Mouse (Mus musculus) gastrocnemius, adult 18-20 months (tissue): Measurements from ENCODE around the gene Fbxo4. TPM values are rescaled to one million over a fixed set of nuclear protein-coding genes. Genes with fewer than 3 reads are reported as not detected.
A peak's percentile ranks its signal among the peaks of the same experiment; 100 is the strongest.

Source experiments
- DNase-seq: peaks from one replicate; pipeline ENCODE4 v3.0.0; 2021; ENCODE audit warnings: low spot score
- total RNA-seq, 2 experiments: library from RNA; stranded (reverse); gene quantifications; 2 replicates each; pipeline ENCODE4 v1.2.3; 2021

The Fbxo4 gene
- total RNA-seq, 2 experiments from 2014 or later = 2.9 to 3.6 TPM

DNA sequence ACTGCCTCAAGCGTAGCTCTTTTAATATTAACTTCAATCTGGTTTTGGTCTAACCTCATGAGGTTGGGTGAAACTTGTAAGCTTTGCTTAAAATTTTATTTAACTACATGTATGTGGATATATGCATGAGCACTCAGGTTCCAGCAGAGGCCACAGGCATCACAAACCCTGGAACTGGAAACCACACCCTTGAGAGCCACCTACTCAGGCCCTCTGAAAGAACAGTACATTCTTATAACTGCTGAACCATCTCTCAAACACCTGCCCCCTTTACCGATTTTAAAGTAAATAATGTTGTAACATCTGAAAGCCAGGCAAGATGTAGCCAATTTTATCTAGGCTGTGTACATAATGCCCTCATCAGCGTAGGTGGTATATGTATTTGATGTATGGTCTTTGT is 498 bp upstream of the Fbxo4 start:
- DNase-seq = no peak

DNA sequence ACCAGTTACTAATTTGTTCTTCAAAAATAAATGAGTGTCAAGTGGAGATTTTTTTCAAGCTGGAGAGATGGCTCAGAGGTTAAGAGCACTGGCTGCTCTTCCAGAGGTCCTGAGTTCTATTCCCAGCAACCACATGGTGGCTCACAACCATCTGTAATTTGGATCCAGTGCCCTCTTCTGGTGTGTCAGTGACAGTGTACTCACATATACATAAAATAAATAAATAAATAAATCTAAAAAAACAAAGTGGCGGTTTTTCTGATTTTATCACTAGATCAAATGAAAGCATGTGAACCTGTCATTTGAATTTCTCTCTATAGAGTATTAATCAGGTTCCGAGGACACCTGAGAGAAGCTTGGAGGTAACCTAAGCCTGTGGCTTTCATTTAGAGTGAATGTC is 1.1 kb downstream of the Fbxo4 start:
- no peak for DNase-seq

DNA sequence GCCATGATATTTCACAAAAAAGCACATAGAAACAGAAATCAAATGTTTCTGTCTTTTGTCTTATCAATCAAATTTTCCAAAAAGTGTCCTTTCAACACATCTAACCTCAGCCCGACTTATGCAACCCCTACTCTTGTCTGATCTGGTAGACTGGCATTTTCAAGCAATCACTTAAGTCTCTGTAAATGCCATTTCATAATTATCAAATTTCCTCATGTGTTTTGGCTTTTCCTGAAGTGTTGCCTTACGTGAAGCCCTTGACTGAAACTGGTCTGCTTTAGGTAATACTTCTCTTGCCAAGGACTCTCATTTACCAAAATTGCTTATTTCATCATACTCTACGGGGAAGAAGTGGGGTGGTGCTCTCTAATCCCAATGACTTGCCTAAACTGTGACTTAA is 6.1 kb downstream of the Fbxo4 start:
- no peak for DNase-seq

DNA sequence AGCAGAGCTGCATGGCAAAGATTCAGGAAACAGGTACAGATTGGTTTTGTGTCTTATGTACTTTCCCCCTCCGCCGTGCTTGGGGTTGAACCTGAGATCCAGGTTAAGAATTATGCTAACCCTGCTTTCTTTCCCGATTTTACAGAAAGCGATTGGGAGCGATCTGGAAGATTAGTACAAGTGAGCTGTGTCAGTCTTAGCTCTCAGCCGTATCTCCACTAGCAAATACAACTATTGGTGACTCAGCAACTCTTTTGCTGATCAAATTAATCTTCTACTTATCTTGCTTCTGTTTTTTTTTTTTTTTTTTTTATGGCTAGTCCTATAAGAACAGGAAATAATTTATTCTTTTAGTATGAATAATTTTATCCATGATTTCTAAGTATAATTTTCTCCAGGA is 9.2 kb downstream of the Fbxo4 start:
- DNase-seq = no peak

DNA sequence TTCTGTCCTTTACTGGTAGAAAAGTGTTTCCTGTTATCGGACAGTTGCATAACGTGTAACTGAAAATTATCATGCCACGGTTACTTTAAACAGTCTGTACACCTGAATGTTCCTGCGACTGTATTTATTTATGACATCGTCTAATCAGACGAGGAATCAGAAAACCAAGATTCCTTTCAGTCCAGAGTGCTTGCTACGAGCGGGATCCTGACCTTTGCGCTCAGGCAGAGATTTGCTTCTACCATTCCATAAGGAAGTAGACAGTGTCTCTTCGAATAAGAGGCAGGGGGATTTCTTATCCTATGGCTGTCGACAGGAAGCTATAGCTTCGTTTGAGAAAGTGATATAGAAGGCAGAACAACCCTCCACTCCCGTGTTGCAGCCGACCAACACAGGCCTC is 9.6 kb downstream of the Fbxo4 start:
- DNase-seq = no peak

DNA sequence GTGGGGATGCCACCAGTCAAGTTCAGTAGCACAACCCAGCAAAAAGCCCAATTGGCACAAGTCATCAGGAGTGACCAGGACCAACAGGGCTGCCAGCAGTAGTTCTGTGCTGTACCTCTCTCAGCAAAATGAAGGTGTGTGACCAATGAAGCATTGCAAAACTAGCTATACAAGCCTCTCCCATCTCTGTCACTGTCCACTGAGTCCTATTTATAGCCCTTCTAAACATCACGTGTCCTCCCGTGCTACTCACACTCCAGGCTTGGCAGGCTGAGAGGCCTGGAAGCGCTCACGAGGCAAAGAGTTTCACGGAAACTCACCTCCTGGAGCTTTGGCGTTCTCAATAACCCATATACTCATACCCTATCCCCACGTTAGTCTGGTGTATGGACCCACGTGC is 17.1 kb downstream of the Fbxo4 start:
- DNase-seq = peak; percentile 47

DNA sequence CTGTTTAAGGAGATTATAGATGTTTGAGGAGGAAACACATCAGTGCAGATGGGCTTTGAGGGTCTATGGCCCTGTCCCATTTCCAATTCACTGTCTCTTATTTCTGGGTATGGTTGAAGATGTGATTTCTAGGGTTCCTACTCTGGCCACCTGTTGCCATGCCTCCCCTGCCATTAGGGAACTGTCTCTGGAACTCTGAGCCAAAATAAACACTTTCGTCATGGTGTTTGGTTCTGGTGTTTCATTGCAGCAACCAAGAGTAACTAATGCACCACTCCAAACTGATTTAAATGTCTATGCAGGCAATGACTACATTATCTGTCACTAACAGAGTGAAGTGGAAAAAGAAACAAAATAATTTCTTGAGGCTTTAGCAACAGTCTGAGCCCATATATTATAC is 19.3 kb downstream of the Fbxo4 start:
- no peak for DNase-seq

DNA sequence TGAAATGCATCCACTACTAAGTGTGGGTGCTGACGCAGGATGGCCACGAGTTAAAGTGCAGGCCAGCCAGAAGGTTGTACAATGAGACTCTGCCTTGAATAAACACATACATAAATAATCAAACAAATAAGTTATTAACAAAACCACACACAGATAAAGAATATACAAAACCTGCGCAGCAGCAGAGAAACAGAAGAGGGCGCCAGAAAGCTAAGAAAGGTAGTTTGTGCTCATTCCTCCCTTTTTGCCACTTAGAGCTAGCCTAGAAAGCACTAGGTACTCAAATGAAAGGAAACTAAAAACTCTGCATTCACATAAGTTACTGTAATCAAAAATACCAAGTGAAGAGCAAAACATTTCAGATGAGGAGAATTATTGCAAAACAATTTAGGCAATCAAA is 21.4 kb downstream of the Fbxo4 start:
- DNase-seq = peak; percentile 58

DNA sequence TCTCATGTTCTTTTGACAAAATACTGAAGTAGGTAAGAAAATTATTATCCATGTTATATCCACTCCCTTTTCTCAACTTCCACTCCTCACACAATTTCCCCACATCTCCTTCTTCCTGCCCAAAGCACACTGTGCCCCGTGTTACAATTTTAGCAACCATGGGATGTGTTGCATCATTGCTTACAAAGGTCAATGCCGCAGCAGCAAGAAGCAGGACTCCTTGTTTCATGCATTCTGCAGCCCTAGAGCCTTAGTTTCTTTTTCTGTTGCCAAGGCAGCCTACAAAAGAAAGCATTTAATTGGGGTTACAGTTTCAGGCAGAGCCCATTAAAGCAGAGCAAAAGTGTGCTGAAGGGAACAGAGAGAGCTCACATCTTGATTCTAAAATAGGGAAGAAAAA is 24.4 kb downstream of the Fbxo4 start:
- DNase-seq = no peak

DNA sequence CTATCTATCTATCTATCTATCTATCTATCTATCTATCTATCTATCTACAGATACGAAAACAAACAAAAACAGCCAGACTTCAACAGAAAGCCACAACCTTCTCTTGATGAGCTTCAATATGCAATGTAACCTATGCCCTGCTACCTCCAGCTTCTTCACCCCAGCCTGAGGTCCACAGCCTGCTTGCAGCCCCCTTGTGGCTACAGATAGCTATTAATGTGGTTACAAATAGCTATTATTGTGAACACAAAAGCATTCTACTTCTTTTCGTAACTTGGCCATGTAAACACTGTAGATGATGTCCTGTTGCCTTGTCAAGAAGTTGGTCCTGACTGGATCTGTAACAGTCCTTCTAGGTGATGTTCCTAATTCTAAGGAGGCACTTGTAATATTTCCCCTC is 41.2 kb downstream of the Fbxo4 start:
- no peak for DNase-seq

DNA sequence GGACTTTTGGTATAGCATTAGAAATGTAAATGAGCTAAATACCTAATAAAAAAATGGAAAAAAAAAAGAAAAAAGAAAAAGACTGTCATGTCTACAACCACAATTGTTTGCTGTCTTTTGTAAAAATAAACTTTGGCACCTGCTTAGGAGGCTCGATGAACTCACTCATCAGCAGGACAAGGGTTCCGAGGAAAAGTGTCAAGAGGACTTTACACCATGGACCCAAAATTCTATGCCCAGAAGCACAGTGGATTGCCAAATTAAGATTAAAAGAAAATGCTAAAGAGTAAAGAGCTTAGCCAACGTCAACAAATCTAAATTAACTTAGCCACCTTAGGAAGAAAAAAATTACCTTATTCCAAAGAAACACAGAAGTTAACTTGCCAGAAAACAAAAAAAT is 43.3 kb downstream of the Fbxo4 start:
- no peak for DNase-seq

DNA sequence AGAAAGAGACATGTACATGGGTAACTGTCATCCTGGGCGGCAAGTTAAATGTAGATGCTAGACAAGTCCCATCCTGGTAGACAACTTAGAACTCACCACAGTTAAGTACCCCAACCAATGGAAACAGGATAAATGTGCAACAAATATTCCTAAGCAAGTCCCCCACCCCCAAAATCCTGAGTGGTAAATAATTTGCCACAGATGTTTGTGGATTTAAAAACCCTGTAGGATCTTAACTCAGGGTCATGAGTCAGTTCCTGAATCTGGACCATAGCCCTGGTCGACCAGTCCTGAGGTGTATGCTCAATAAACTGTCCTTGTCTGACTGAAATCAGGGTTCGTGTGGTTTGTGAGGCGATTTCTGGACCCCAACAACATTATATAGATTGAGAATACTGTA is 45.9 kb downstream of the Fbxo4 start:
- DNase-seq = no peak

DNA sequence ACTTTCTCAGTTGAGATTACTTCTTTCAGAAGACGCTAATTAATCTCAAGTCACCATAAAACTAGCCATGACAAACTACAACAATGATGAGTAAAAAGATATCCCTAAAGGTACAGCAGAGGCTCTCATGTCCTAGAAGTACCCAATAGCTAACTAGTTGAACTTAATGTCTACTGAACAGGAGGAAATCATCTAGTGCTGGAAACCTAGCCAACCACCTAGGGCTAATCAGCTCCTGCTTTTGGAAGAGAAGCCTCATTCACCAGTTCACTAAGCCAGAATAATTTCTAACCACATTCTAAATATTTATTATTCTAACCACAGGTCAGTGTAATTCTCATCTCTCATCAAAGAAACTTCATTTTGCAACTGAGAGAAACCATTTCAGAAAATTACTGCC is 47.4 kb downstream of the Fbxo4 start:
- DNase-seq = no peak

Other genes with a start within 250 kb of the Fbxo4 start
- 10 to 100 TPM; 10.5 to 12.1 TPM for gene AW549877, start 16.2 kb upstream of the Fbxo4 start, total RNA-seq
- gene Oxct1, start 46.8 kb upstream of the Fbxo4 start, total RNA-seq = 100 to 1,000 TPM; 340 to 369 TPM